Mouse (Mus musculus) monocyte, adult 5-6 weeks (primary cell): ENCODE data around the gene Cacng2. TPM values are rescaled to one million over a fixed set of nuclear protein-coding genes. Genes with fewer than 3 reads are reported as not detected.

Source experiments
- ATAC-seq: fragments of 153-309, 156-312 bp; replicated peaks from 2 replicates; pipeline ENCODE4 v1.8.0; 2017; ENCODE audit warnings: mild to moderate bottlenecking; ENCODE audit not compliant: low TSS enrichment, insufficient number of reproducible peaks, severe bottlenecking, poor library complexity, low FRiP score
- total RNA-seq: library from RNA; stranded (forward); fragments of 200-1000, 200-491, 200-594 nt; gene quantifications from 3 replicates; pipeline ENCODE4 v1.2.3, GENCODE M21; 2017

Gene Cacng2
- total RNA-seq, 1 experiment from 2014 or later: not detected

DNA sequence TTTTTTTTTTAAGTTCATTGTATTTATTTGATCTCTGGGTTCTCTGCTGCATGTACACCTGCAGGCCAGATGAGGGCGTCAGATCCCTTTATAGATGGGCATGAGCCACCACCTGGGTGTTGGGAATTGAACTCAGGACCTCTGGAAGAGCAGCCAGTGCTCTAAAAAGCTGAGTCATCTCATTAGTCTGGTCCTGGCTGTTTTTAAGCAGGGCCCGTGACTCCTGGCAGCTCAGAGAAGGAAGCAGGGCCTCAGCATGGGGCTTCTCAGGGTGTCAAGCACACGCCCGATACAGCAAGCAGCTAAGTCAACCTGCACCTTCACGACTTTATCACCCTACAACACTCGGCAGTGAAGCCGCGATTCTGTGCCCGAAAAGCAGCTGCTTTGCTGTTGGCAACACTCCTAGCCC is 154.7 kb downstream of the Cacng2 start:
- ATAC-seq: no peak

DNA sequence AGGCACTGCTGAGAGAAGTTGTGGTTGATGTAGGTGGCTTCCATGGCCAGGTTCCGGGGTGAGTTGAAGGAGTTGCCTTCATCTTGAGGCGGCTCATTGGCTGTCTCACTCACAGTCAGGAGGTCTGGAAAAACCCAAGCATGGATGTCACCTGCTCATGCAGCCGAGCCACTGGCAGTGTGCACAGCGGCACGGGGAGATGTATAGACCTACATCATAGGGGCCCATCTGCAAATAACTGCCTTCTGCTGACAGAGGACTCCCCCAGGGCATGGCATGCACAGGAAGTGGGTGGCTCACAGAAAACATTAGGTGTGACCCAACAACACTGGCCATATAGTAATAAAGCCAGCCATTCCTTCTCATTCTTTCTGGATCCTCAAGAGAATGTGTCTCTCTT is 157.4 kb downstream of the Cacng2 start:
- ATAC-seq: no peak

DNA sequence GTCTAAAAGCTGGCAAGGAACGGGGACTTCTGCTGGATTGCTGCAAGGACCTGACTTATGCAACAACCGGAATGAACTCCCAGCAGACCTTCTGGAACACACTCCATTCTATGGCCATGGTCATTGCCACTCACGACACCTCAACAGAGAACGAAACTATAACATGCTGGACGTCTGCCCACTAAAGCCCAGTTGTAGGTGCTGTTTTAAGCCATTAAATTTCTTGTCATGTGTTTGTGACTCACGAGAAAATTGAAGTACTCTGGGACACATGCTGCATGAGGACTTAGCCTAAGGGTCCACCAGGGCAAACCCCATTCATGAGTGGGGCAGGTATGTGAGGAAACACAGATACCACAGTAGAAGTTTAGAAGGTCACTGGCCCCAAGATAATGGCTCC is 159.1 kb downstream of the Cacng2 start:
- ATAC-seq: no peak

DNA sequence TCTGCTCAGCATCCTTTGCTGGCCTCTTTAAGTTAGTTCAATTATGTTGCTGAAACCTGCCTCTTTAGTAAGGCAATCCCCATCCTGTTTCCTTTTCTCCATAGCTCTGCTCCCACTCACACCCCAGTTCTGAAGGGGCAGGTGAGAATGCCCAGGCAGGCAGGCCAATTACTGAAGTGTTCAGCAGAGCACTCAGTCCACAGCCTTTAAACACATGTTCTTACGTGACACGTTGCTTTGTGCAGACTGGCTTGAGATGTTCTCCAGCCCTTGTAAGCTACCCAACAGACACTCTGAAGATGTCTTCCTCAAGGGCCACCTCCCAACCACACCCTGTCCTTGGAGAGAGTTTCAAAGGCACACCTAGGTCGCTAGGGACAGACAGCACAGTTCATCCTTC is 161.8 kb downstream of the Cacng2 start:
- no peak for ATAC-seq

DNA sequence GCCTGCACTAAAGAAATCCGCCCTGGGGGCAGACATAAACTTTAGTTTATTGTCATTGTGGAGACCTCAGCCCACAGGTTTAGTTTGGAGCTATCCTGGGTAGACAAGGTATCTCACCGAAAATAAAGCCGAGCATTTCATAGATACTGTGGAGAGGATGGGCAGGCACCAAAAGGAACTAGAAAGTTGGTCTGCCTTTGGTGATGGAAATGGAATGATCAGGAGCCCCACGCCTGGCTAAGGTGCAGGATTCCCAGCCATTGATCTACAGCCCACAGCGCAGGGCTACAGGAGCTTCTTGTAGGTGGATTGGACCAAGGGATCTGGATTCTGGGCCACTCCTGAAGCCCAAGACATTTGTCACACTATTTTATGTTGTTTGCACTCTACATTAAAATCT is 162.2 kb downstream of the Cacng2 start:
- no peak for ATAC-seq

DNA sequence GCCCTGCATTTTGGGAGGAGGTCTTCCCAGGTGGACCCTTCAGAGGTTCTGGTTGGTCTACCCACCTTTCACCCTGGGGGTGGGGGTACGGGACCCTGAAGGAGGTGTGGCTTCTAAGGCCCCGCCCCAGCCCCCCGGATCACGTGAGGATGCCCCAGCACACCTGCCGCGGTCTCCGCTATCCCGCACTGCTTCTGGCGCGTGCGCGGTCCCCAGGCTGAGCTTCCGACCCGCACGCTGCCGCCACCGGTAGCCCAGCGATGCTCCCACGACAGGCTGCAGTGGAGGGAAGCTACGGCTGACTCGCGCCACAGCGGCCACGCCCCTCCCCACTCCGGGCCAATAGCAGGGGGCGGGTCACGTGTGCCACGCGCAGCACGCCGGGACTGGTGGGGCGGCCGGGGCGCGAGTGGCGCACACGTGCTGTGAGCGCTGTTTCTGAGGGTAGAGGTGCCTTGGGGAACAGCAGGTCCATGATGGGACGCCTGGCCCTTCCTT is 163.4 kb downstream of the Cacng2 start, which contains the start of gene Foxred2:
TSS of gene Foxred2 (minus strand) at position 319 of the 498 bp plus-strand sequence.
- ATAC-seq: peak; percentile 89

DNA sequence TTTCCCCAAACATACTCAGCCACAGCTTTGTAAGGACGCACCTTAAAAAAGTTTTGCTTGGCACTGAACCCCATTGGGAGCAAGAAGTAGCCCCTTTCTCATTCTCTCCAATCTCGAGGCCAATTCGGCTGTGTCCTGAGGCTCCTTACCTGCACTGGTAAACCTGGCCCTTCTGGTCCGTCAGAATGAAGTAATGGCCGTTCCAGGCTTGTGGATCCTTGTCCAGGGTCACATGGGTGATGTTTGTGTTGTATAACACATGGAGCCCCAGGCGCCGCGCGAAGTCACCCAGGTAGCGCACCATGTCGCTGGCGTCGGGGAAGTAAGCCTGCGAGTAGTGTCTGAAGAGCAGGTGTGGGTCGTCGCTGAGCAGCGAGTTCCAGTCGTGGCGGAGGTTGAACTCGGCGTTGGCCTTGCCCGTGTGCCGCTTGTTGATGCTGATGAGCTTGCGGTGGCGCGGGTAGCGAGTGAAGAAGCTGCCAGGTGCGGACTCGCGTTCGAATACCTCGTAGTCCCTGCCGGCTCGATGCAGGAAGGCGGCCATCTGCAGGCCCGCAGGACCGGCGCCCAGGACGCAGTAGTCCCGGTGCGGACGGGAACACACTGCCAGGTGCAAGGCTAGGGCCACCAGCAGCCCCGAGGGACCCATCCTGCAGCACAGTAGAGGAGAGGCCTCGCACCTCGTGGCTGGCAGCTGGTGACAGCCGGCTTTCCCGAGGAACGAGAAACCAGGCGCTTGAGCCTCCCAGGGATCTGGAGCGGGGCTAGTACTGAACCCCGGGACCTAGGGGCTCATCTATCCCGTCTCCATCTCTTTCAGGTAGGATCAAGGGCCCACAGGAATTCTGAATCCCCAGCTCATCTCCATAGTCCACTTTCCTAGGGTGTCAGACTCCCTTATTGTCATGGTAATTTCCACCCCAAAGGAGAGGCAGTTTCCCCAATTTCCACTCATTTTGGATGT is 164.1 kb downstream of the Cacng2 start:
- ATAC-seq: no peak

DNA sequence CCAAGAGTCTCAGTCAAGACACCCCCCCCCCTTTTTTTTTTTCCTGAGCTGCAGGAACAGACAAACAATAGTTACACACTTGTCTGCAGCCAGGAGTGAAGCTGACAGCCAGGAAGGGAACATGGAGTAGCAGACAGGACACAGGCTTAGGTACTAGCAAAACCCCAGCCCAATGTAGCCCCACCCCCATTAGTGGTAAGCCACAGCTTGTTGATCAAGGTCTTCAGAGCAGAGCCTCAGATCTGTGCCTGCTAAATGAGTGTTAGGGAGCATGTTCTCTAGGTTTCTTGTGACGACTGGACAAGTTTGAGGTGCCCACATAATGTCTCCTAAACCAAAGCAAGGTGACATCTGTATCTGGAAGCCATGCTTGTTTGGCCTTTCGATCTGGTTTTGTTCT is 165.5 kb downstream of the Cacng2 start:
- ATAC-seq: no peak

DNA sequence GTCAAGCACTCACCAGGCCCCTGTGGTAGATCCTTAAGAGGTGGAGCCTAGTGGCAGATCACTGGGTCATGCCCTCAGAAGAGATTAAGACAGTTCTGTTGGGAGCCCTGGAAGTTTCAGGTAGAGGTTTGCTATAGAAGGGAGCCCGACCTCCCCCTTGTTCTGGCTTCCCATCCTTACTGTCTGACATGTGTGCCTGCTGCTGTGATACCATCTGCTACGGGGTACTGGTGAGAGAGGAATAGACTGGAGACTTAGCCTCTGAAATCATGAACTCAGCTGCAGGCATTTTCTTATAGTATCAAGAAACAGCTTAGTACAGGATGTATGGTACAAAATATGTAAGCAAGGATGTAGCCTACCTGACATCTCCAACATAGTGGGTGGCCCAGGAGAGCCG is 166.9 kb downstream of the Cacng2 start:
- ATAC-seq: no peak

DNA sequence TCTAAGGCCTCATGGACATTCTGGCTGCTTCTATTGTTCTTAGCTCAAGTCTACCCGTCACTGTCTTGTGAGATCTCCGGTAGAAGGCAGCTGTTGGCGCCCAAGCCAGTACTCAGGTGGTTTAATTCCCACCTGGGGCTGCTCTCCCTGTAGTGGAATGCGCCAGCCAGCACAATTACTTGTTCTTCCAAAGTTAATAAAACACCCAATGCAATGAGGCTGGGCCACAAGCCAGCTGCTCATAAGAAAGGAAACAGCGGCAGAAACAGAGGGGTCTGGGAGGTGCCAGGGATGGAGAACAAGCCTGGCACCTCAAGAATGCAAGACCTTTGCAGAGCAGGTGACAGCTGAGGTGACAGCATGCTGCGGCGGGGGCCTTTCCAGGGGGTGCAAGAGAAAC is 170.8 kb downstream of the Cacng2 start:
- no peak for ATAC-seq

DNA sequence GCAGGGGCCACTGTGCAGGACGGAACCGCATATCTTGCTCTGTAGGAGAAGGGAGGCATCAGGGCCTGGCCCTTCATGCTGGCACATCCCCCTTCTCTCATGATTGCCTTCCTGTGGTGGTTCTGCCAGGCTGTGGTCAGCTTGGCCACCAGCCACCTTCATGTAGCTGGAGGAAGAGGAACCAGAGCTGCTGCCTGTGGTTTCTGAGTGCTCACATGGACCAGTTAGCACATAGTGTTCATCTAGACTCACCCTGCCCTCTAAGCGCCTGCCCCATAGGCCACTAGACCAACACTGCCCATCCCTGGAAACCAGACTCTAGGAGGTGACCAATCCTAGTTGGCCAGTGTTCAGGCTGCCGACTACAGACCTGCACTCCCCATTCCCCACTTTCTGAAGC is 174.1 kb downstream of the Cacng2 start:
- peak; percentile 99 for ATAC-seq

Other genes with a start within 250 kb of the Cacng2 start
- gene Txn2, start 191.0 kb downstream of the Cacng2 start, total RNA-seq: 27.0 to 38.4 TPM (median 33.9 TPM) in 3 replicates
- gene Foxred2, start 163.3 kb downstream of the Cacng2 start, total RNA-seq: 4.6 to 5.4 TPM (median 5.1 TPM) in 3 replicates
- gene Eif3d, start 149.2 kb downstream of the Cacng2 start, total RNA-seq: 119 to 136 TPM (median 124 TPM) in 3 replicates
- 3.5 to 8.9 TPM (median 4.7 TPM) in 3 replicates for gene Ift27, start 54.1 kb upstream of the Cacng2 start, total RNA-seq
- 0.49 TPM in 1 of 3 replicates, not detected in the others for gene Pvalb, start 86.4 kb upstream of the Cacng2 start, total RNA-seq
- 206 to 223 TPM (median 216 TPM) in 3 replicates for gene Ncf4, start 124.8 kb upstream of the Cacng2 start, total RNA-seq
- 7.1 to 15.7 TPM (median 8.0 TPM) in 3 replicates for gene Csf2rb2, start 185.7 kb upstream of the Cacng2 start, total RNA-seq
- gene Csf2rb, start 205.7 kb upstream of the Cacng2 start, total RNA-seq: 52.3 to 134 TPM (median 103 TPM) in 3 replicates